Mouse (Mus musculus) forebrain, embryonic 11.5 days (tissue): ENCODE results near the gene B9d2. TPM values are rescaled to one million over a fixed set of nuclear protein-coding genes. Genes with fewer than 3 reads are reported as not detected.
"Not testable (repeated sequence)": the region's sequence is repeated elsewhere in the genome, so short reads cannot be mapped to it uniquely, and the experiment has no call there.

ENCODE experiments used
- ATAC-seq: fragments of 200-750 bp; cut with Nextera tagmentation; replicated peaks from 2 replicates; pipeline ENCODE4 v1.8.0; 2017; ENCODE audit warnings: moderate TSS enrichment; ENCODE audit not compliant: low FRiP score
- DNase-seq: peaks from one replicate; pipeline ENCODE4 v3.0.0-alpha.2; 2017; ENCODE audit warnings: low spot score
- H3K27ac ChIP-seq: fragments of 300-500 bp; sonication (generic); 2 replicates; pipeline ENCODE4 v1.5.1; 2014; ENCODE audit warnings: low read depth, low read length
- H3K27me3 ChIP-seq: fragments of 300-500 bp; sonication (generic); 2 replicates; pipeline ENCODE4 v1.6.1; 2014; ENCODE audit warnings: mild to moderate bottlenecking, low read length, mixed read lengths; ENCODE audit not compliant: control insufficient read depth, insufficient read depth
- H3K36me3 ChIP-seq: fragments of 300-500 bp; sonication (generic); 2 replicates; pipeline ENCODE4 v1.6.1; 2014; ENCODE audit warnings: mild to moderate bottlenecking, low read length, moderate library complexity, mixed read lengths; ENCODE audit not compliant: control insufficient read depth, insufficient read depth
- H3K4me1 ChIP-seq: fragments of 300-500 bp; sonication (generic); replicated peaks from 2 replicates; pipeline ENCODE4 v1.6.1; 2014; ENCODE audit warnings: low read length, mixed read lengths; ENCODE audit not compliant: control insufficient read depth, insufficient read depth
- H3K4me2 ChIP-seq: fragments of 300-500 bp; sonication (generic); 2 replicates; pipeline ENCODE4 v1.6.1; 2014; ENCODE audit warnings: low read depth, mild to moderate bottlenecking, low read length, moderate library complexity, mixed read lengths; ENCODE audit not compliant: severe bottlenecking
- H3K4me3 ChIP-seq: fragments of 300-500 bp; sonication (generic); 2 replicates; pipeline ENCODE4 v1.5.1; 2014; ENCODE audit warnings: low read depth, low read length
- H3K9ac ChIP-seq: fragments of 300-500 bp; sonication (generic); 2 replicates; pipeline ENCODE4 v1.6.1; 2014; ENCODE audit warnings: low read length
- H3K9me3 ChIP-seq: fragments of 300-500 bp; sonication (generic); 2 replicates; pipeline ENCODE4 v1.6.1; 2016; ENCODE audit warnings: low read length, mixed read lengths; ENCODE audit not compliant: control insufficient read depth
- WGBS: fragments of 180-500 bp; shearing (Covaris S2); extraction: QIAGEN DNeasy Blood & Tissue Kit; methylation state at CpG from one replicate; pipeline ENCODE4 v1.1.7; 2014; 5-methylcytosine and 5-hydroxymethylcytosine counted together
- polyA plus RNA-seq: library from polyadenylated mRNA; unstranded; fragments of >200 nt; fragmentation: Nextera tagmentation; extraction: Ambion mirVana; gene quantifications from 2 replicates; pipeline ENCODE4 v1.2.1, GENCODE M21; 2014

B9d2 gene
- polyA plus RNA-seq, 1 experiment from 2014 or later: 30.4 TPM

GRCm38 (mm10) chr7:25720760-25721159 lies 40.2 kb downstream of the B9d2 start:
- Histone ChIP-seq H3K4me3 (no peak overlapping the region), H3K4me1 (peaks cover 2% of the 10 kb centered on the region; the same call in 1 of the 2 replicates), H3K27me3 (no peaks in the 10 kb centered on the region), H3K27ac (no peak overlapping the region), H3K9me3 (no peaks in the 10 kb centered on the region), H3K36me3 (peaks cover 37% of the 10 kb centered on the region), H3K4me2 (no peak overlapping the region), H3K9ac (no peak overlapping the region)
- ATAC-seq (no peak), DNase-seq (no peak)
- 90% methylated on average over 5 of the region's 5 CpGs for WGBS

- not testable (repeated sequence) for H3K9me3 ChIP-seq, H3K4me3 ChIP-seq, H3K4me1 ChIP-seq, H3K27ac ChIP-seq, H3K4me2 ChIP-seq, ATAC-seq, DNase-seq, H3K27me3 ChIP-seq, H3K9ac ChIP-seq
- peaks cover 42% of the 10 kb centered on the region for H3K36me3 ChIP-seq
These were observed 41.2 kb downstream of the B9d2 start for GRCm38 (mm10) chr7:25721776-25722175.

- WGBS: 89% methylated on average over 19 of the region's 19 CpGs
- ATAC-seq: no peak
- H3K9ac ChIP-seq: no peak overlapping the region
- no peaks in the 10 kb centered on the region for H3K27me3 ChIP-seq
- no peak overlapping the region for H3K4me3 ChIP-seq
- H3K27ac ChIP-seq: no peak overlapping the region
- no peak for DNase-seq
- H3K4me2 ChIP-seq: no peak overlapping the region
- H3K4me1 ChIP-seq: no peaks in the 10 kb centered on the region
- H3K36me3 ChIP-seq: peaks cover 48% of the 10 kb centered on the region
- no peaks in the 10 kb centered on the region for H3K9me3 ChIP-seq
These were observed 45.3 kb downstream of the B9d2 start for GRCm38 (mm10) chr7:25725886-25726285.

GRCm38 (mm10) chr7:25727800-25728199 lies 47.2 kb downstream of the B9d2 start:
- H3K9me3 ChIP-seq: no peaks in the 10 kb centered on the region
- H3K4me1 ChIP-seq: no peaks in the 10 kb centered on the region
- no peak overlapping the region for H3K4me2 ChIP-seq
- H3K4me3 ChIP-seq: no peak overlapping the region
- H3K27ac ChIP-seq: no peak overlapping the region
- DNase-seq: no peak
- peaks cover 54% of the 10 kb centered on the region for H3K36me3 ChIP-seq
- H3K27me3 ChIP-seq: no peaks in the 10 kb centered on the region
- WGBS: 92% methylated on average over 5 of the region's 5 CpGs
- ATAC-seq: no peak
- no peak overlapping the region for H3K9ac ChIP-seq

GRCm38 (mm10) chr7:25729396-25729795 lies 48.8 kb downstream of the B9d2 start:
- H3K4me1 ChIP-seq: no peaks in the 10 kb centered on the region
- no peaks in the 10 kb centered on the region for H3K27me3 ChIP-seq
- no peak overlapping the region for H3K27ac ChIP-seq
- no peaks in the 10 kb centered on the region for H3K9me3 ChIP-seq
- H3K36me3 ChIP-seq: peaks cover 48% of the 10 kb centered on the region
- no peak for ATAC-seq
- no peak overlapping the region for H3K4me2 ChIP-seq
- no peak overlapping the region for H3K4me3 ChIP-seq
- WGBS: 77% methylated on average over 2 of the region's 2 CpGs
- DNase-seq: no peak
- H3K9ac ChIP-seq: no peak overlapping the region

GRCm38 (mm10) chr7:25729862-25730261 lies 49.3 kb downstream of the B9d2 start:
- H3K4me3 ChIP-seq: no peak overlapping the region
- DNase-seq (no peak), ATAC-seq (no peak)
- no peak overlapping the region for H3K4me2 ChIP-seq
- H3K4me1 ChIP-seq: no peaks in the 10 kb centered on the region
- peaks cover 45% of the 10 kb centered on the region for H3K36me3 ChIP-seq
- no peak overlapping the region for H3K27ac ChIP-seq
- WGBS: 94% methylated on average over 2 of the region's 2 CpGs
- H3K9me3 ChIP-seq: no peaks in the 10 kb centered on the region
- H3K27me3 ChIP-seq: no peaks in the 10 kb centered on the region
- H3K9ac ChIP-seq: no peak overlapping the region

GRCm38 (mm10) chr7:25731294-25732055 lies 50.9 kb downstream of the B9d2 start:
- Histone ChIP-seq H3K4me1 (no peaks in the 10 kb centered on the region), H3K4me2 (no peak overlapping the region), H3K27ac (no peak overlapping the region), H3K4me3 (no peak overlapping the region), H3K27me3 (no peaks in the 10 kb centered on the region), H3K9ac (no peak overlapping the region), H3K9me3 (no peaks in the 10 kb centered on the region), H3K36me3 (peaks cover 40% of the 10 kb centered on the region)
- DNase-seq: no peak
- 92% methylated on average over 8 of the region's 8 CpGs for WGBS
- ATAC-seq: no peak

GRCm38 (mm10) chr7:25734991-25735390 lies 54.4 kb downstream of the B9d2 start:
- ATAC-seq (no peak), DNase-seq (no peak)
- no peaks in the 10 kb centered on the region for H3K4me1 ChIP-seq
- H3K36me3 ChIP-seq: peaks cover 43% of the 10 kb centered on the region
- no peaks in the 10 kb centered on the region for H3K27me3 ChIP-seq
- no peak overlapping the region for H3K9ac ChIP-seq
- H3K4me2 ChIP-seq: no peak overlapping the region
- no peaks in the 10 kb centered on the region for H3K9me3 ChIP-seq
- 78% methylated on average over 4 of the region's 4 CpGs for WGBS
- H3K27ac ChIP-seq: no peak overlapping the region
- H3K4me3 ChIP-seq: no peak overlapping the region
